Mouse (Mus musculus): Measurements from ENCODE around the gene Ms4a5. TPM values are rescaled to one million over a fixed set of nuclear protein-coding genes. Genes with fewer than 3 reads are reported as not detected.
A peak's percentile ranks its signal among the peaks of the same experiment; 100 is the strongest.

Ms4a5 gene
- polyA plus RNA-seq, 1 experiment from 2014 or later: not detected

DNA sequence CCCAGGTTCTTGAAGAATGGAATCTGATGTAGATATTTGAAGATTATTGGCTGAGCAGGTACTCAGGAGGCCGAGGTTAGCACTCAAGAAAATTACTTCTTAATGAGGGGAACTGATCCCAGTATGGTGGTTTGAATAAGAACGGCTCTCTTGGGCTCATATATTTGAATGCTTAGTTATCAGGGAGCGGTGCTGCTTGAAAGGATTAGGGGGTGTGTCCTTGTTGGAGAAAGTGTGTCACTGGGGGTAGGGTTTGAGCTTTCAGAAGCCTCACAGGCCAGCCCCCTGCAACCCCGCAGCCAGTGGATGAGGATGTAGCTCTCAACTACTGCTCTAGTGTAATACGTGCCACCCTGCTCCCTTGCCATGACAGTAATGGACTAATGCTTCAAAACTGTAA is 41.1 kb downstream of the Ms4a5 start:
- Histone ChIP-seq H3K4me1 (ENCODE audit: control insufficient read depth, insufficient read depth, low read length) (no peaks in the 10 kb centered on the region), H3K9ac (replicated peaks; ENCODE audit: low read length) (no peak overlapping the region), H3K27ac (replicated peaks; ENCODE audit: low read depth, low read length) (no peak overlapping the region), H3K9me3 (ENCODE audit: control insufficient read depth, low read length) (no peaks in the 10 kb centered on the region), H3K4me3 (replicated peaks; ENCODE audit: low read depth, low read length) (no peak overlapping the region), H3K4me2 (ENCODE audit: low read length) (no peak overlapping the region), H3K27me3 (ENCODE audit: control insufficient read depth, insufficient read depth, low read length) (no peaks in the 10 kb centered on the region), H3K36me3 (ENCODE audit: control insufficient read depth, insufficient read depth, low read length) (no peaks in the 10 kb centered on the region)
- ATAC-seq (ENCODE audit: low FRiP score, low TSS enrichment) (no peak), DNase-seq (peak; percentile 1)
- 54% methylated on average over 5 of the region's 5 CpGs for WGBS

- ATAC-seq (ENCODE audit: low FRiP score, low TSS enrichment): no peak
- Histone ChIP-seq H3K9me3 (ENCODE audit: control insufficient read depth, low read length) (no peaks in the 10 kb centered on the region), H3K27me3 (ENCODE audit: control insufficient read depth, insufficient read depth, low read length) (no peaks in the 10 kb centered on the region), H3K9ac (replicated peaks; ENCODE audit: low read length) (no peak overlapping the region), H3K4me3 (replicated peaks; ENCODE audit: low read depth, low read length) (no peak overlapping the region), H3K27ac (replicated peaks; ENCODE audit: low read depth, low read length) (no peak overlapping the region), H3K4me1 (ENCODE audit: control insufficient read depth, insufficient read depth, low read length) (no peaks in the 10 kb centered on the region), H3K36me3 (ENCODE audit: control insufficient read depth, insufficient read depth, low read length) (no peaks in the 10 kb centered on the region), H3K4me2 (ENCODE audit: low read length) (no peak overlapping the region)
- DNase-seq: no peak
Measured at GRCm38 (mm10) chr19:11235820-11236219, 47.9 kb downstream of the Ms4a5 start.

DNA sequence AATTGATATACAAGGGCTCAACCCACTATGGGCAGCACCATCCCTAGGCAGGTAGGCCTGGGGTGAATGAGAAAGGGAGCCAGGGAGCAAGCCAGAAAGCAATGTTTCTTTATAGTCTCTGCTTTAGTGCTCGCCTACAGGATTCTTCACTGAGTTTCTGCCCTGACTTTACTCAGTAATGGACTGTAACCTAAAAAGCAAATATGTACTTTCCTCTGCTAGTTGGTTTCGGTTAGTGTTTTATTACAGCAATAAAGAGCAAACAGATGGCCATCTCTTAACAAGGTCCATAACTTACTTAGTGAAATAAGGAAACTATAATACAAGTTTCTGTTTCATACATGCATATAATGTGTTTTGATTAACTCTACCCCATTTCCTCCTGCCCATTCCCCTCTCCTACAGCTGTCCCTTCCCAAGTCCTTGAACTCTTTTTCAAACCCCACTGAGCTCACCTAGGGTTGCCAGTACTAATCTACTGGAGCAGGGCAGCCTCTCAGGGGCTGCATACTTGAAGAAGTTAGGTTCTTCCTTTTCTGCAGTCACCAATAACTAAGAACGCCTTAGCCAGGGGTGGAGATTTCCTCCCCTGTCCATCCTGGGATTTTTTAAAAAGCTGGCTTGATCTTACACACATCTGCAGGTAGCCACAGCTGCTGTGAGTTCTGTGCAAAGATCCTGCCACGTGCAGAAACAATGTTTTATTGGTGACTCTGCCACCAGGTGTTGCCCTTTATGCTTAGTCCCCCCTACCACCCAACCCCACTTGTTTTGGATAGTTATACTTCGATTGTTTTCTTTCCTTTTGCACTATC is 48.5 kb downstream of the Ms4a5 start:
- Histone ChIP-seq H3K36me3 (ENCODE audit: control insufficient read depth, insufficient read depth, low read length) (no peaks in the 10 kb centered on the region), H3K4me3 (replicated peaks; ENCODE audit: low read depth, low read length) (no peak overlapping the region), H3K4me2 (ENCODE audit: low read length) (no peak overlapping the region), H3K9me3 (ENCODE audit: control insufficient read depth, low read length) (no peaks in the 10 kb centered on the region), H3K4me1 (ENCODE audit: control insufficient read depth, insufficient read depth, low read length) (no peaks in the 10 kb centered on the region), H3K9ac (replicated peaks; ENCODE audit: low read length) (no peak overlapping the region), H3K27me3 (ENCODE audit: control insufficient read depth, insufficient read depth, low read length) (no peaks in the 10 kb centered on the region), H3K27ac (replicated peaks; ENCODE audit: low read depth, low read length) (no peak overlapping the region)
- DNase-seq (no peak), ATAC-seq (ENCODE audit: low FRiP score, low TSS enrichment) (no peak)
- 73% methylated on average over 5 of the region's 5 CpGs for WGBS

DNA sequence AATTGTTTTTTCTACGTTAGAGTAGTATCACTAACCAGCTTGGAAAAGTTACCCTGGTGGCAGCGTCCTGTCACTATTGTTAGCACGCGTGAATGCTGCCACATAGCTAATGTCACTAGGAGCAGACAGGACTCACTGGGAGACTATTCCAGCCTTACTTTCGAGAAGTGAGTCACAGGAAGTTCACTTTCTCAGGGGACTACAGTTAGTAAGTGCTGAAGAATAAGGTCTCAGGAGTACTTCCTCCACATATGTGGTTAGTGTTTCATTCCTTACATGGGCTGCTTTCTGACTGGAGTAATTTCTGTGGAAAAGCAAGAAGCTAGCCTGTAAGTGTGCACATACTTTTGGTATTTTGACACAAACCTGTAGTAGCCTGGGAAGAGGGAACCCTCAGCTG is 49.4 kb downstream of the Ms4a5 start:
- 84% methylated on average over 5 of the region's 5 CpGs for WGBS
- no peaks in the 10 kb centered on the region for H3K36me3 ChIP-seq (ENCODE audit: control insufficient read depth, insufficient read depth, low read length)
- no peak overlapping the region for H3K9ac ChIP-seq (replicated peaks; ENCODE audit: low read length)
- ATAC-seq (ENCODE audit: low FRiP score, low TSS enrichment) (no peak), DNase-seq (no peak)
- no peak overlapping the region for H3K27ac ChIP-seq (replicated peaks; ENCODE audit: low read depth, low read length)
- no peaks in the 10 kb centered on the region for H3K9me3 ChIP-seq (ENCODE audit: control insufficient read depth, low read length)
- H3K27me3 ChIP-seq (ENCODE audit: control insufficient read depth, insufficient read depth, low read length): no peaks in the 10 kb centered on the region
- H3K4me2 ChIP-seq (ENCODE audit: low read length): no peak overlapping the region
- H3K4me3 ChIP-seq (replicated peaks; ENCODE audit: low read depth, low read length): no peak overlapping the region
- no peaks in the 10 kb centered on the region for H3K4me1 ChIP-seq (ENCODE audit: control insufficient read depth, insufficient read depth, low read length)

GRCm38 (mm10) chr19:11232348-11232747 is 51.3 kb downstream of the Ms4a5 start, which contains the start of gene Ms4a12:
TSS of gene Ms4a12 (minus strand) at chr19:11232448.
- Histone ChIP-seq H3K4me3 (replicated peaks; ENCODE audit: low read depth, low read length) (no peak within 1 kb of the TSS), H3K4me2 (ENCODE audit: low read length) (no peak within 1 kb of the TSS), H3K9ac (replicated peaks; ENCODE audit: low read length) (no peak within 1 kb of the TSS), H3K27me3 (ENCODE audit: control insufficient read depth, insufficient read depth, low read length) (no peaks in the 10 kb centered on the region), H3K4me1 (ENCODE audit: control insufficient read depth, insufficient read depth, low read length) (no peaks in the 10 kb centered on the region), H3K27ac (replicated peaks; ENCODE audit: low read depth, low read length) (no peak within 1 kb of the TSS), H3K36me3 (ENCODE audit: control insufficient read depth, insufficient read depth, low read length) (no peaks in the 10 kb centered on the region), H3K9me3 (ENCODE audit: control insufficient read depth, low read length) (no peaks in the 10 kb centered on the region)
- ATAC-seq (ENCODE audit: low FRiP score, low TSS enrichment): no peak
- WGBS: 83% methylated on average over 5 of the region's 5 CpGs
- no peak for DNase-seq

Other genes with a start within 250 kb of the Ms4a5 start
- not detected in 2 replicates for gene Ms4a8a, start 202.8 kb downstream of the Ms4a5 start, polyA plus RNA-seq (2014; fragmentation: Nextera tagmentation; extraction: Ambion mirVana)
- gene 1700017D01Rik, start 153.0 kb downstream of the Ms4a5 start, polyA plus RNA-seq (2014; fragmentation: Nextera tagmentation; extraction: Ambion mirVana): not detected in 2 replicates
- not detected in 2 replicates for gene 1700025F22Rik, start 118.6 kb downstream of the Ms4a5 start, polyA plus RNA-seq (2014; fragmentation: Nextera tagmentation; extraction: Ambion mirVana)
- gene Ms4a13, start 87.1 kb downstream of the Ms4a5 start, polyA plus RNA-seq (2014; fragmentation: Nextera tagmentation; extraction: Ambion mirVana): not detected in 2 replicates
- gene Ms4a12, start 51.4 kb downstream of the Ms4a5 start, polyA plus RNA-seq (2014; fragmentation: Nextera tagmentation; extraction: Ambion mirVana): not detected in 2 replicates
- gene Ms4a1, start 17.6 kb downstream of the Ms4a5 start, polyA plus RNA-seq (2014; fragmentation: Nextera tagmentation; extraction: Ambion mirVana): not detected in 2 replicates
- not detected in 2 replicates for gene Ms4a14, start 30.6 kb upstream of the Ms4a5 start, polyA plus RNA-seq (2014; fragmentation: Nextera tagmentation; extraction: Ambion mirVana)
- gene Ms4a7, start 52.3 kb upstream of the Ms4a5 start, polyA plus RNA-seq (2014; fragmentation: Nextera tagmentation; extraction: Ambion mirVana): 2.6 TPM in 1 of 2 replicates, not detected in the other
- gene Ms4a4a, start 91.7 kb upstream of the Ms4a5 start, polyA plus RNA-seq (2014; fragmentation: Nextera tagmentation; extraction: Ambion mirVana): 1.6 TPM in 1 of 2 replicates, not detected in the other
- gene Ms4a4c, start 120.9 kb upstream of the Ms4a5 start, polyA plus RNA-seq (2014; fragmentation: Nextera tagmentation; extraction: Ambion mirVana): 2.7 TPM in 1 of 2 replicates, not detected in the other
- not detected in 2 replicates for gene Ms4a4b, start 159.7 kb upstream of the Ms4a5 start, polyA plus RNA-seq (2014; fragmentation: Nextera tagmentation; extraction: Ambion mirVana)
- 0.43 and 4.4 TPM in 2 replicates for gene Ms4a6c, start 185.5 kb upstream of the Ms4a5 start, polyA plus RNA-seq (2014; fragmentation: Nextera tagmentation; extraction: Ambion mirVana)
- gene Gm8369, start 202.1 kb upstream of the Ms4a5 start, polyA plus RNA-seq (2014; fragmentation: Nextera tagmentation; extraction: Ambion mirVana): not detected in 2 replicates
- 0.08 and 3.4 TPM in 2 replicates for gene Ms4a6b, start 232.6 kb upstream of the Ms4a5 start, polyA plus RNA-seq (2014; fragmentation: Nextera tagmentation; extraction: Ambion mirVana)